Mouse (Mus musculus): ENCODE data around the gene Gstm5.
A peak's percentile ranks its signal among the peaks of the same experiment; 100 is the strongest.
"Not testable (repeated sequence)": the region's sequence is repeated elsewhere in the genome, so short reads cannot be mapped to it uniquely, and the experiment has no call there.

Gene Gstm5

DNA sequence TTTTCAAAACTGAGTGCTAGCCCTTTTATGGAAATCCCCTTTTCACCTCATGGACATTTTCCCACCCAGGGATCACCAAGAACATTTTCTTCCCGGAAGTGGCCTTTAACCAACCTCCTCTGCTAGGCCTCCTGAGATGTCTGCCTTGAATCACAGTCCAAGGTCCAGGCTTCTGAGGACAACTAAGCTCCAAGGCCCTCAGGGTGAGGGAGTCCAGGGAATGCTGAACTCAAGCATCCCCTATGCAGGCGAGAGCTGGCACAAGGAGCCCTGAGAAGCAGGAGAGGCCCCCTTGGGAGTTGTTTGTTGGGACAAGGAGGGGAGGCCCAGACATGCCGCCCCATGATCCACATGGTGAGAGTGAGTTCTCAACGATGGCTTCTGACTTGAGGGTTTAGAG, 25.7 kb upstream of the Gstm5 start:
- DNase-seq (ENCODE audit: extremely low read depth, insufficient read length, low spot score): no peak

DNA sequence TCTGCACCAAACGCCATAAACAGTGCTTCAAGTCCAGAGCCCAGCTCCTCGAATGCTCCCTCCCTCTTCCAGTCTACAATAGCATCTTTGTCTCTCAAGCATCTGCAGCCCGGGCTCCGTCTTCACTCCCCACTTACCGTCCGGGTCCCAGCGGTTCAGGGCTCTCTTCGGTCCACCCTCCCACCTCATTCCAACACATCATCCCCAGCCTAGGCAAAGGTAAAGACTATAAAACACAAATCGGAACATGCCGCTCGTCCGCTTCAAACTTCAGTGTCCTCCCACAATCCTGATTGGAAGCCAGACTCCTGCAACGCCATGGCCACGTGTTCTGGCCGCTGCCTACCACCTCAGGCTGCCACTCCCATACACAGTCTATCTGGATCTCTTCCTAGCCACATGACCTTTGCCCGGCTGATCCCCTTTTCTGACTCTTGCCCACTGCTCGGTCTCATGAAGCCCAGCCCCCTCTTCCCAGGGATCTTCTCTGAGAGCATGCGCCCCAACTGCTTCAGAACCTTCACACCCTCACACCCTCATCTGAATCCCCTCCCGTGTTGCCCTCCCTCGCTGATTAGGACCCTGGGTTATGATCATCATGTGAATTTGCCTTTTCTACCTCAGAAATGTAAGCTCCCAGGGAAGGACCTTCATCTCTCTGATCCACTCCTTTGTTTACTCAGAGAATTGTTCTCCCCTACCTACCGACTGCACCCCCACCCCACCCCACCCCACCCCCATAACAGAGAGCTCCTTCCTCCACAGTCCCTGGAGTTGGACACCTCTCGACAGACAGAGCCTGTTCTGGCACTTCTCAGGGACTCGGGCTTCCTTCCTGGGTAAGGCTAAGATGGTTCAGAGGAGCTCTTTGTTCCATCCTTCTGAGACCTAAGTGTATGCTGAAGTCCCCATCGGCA, 22.0 kb upstream of the Gstm5 start:
- no peak for DNase-seq (ENCODE audit: extremely low read depth, insufficient read length, low spot score)

GRCm38 (mm10) chr3:107875231-107875630, 20.4 kb upstream of the Gstm5 start:
- no peak for DNase-seq (ENCODE audit: extremely low read depth, insufficient read length, low spot score)

GRCm38 (mm10) chr3:107877005-107877404, 18.6 kb upstream of the Gstm5 start, which contains the start of gene Eps8l3:
Gene Eps8l3 (plus strand): TSS chr3:107877229.
- DNase-seq (ENCODE audit: extremely low read depth, insufficient read length, low spot score): no peak

GRCm38 (mm10) chr3:107877747-107878736, 17.6 kb upstream of the Gstm5 start:
- no peak for DNase-seq (ENCODE audit: extremely low read depth, insufficient read length, low spot score)

GRCm38 (mm10) chr3:107887674-107888495, 7.7 kb upstream of the Gstm5 start:
- DNase-seq (ENCODE audit: extremely low read depth, insufficient read length, low spot score): peak; percentile 63

- DNase-seq (ENCODE audit: extremely low read depth, insufficient read length, low spot score): not testable (repeated sequence)
These were observed 6.4 kb upstream of the Gstm5 start for GRCm38 (mm10) chr3:107889236-107889635.

DNA sequence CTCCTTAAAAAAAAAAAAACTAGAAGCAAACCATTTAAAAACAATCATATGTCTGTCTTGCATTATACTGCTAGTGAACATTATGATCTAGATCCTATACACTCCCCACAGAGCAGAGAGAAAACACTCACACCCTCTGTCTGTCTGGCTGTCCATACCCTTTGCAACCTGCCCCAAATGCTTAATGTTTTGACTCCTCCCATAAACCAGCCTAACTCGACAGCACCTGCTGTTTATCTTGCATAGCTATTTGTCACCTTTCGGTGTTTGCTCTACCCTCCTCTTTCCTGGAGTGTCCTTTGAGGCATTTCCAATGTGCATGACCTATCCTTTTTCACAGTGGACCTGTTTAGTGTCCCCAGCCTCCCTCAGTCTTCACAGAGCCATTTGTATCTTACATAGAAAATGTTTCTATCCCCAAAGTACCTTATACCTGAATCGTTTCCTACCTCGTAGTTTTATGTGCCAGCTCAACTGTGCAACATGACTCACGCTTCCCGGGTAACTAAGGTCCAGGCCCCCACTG, 364 bp upstream of the Gstm5 start:
- no peak for DNase-seq (ENCODE audit: extremely low read depth, insufficient read length, low spot score)

DNA sequence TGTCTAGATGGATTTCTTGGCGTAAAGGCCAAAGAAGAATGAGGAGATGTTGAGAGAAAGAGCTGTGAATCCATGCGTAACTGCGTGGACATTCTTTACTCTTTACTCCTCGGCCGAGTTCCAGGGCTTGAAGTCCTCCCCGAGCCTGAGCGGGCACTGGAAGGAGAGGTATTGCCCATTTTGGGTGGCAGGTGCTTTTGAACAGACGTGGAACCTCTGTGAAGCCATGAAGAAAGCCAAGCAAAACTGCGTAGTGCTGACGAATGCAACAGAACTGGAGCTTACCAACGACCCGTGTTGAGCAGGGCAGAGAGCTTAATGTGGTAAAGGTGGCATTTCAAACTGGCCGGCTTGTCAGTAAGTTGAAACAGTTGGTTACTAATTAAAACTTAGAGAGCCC, 3.1 kb downstream of the Gstm5 start:
- DNase-seq (ENCODE audit: extremely low read depth, insufficient read length, low spot score): no peak

GRCm38 (mm10) chr3:107900955-107901673, 5.5 kb downstream of the Gstm5 start:
- DNase-seq (ENCODE audit: extremely low read depth, insufficient read length, low spot score): no peak

GRCm38 (mm10) chr3:107905942-107906341, 10.3 kb downstream of the Gstm5 start:
- no peak for DNase-seq (ENCODE audit: extremely low read depth, insufficient read length, low spot score)

DNA sequence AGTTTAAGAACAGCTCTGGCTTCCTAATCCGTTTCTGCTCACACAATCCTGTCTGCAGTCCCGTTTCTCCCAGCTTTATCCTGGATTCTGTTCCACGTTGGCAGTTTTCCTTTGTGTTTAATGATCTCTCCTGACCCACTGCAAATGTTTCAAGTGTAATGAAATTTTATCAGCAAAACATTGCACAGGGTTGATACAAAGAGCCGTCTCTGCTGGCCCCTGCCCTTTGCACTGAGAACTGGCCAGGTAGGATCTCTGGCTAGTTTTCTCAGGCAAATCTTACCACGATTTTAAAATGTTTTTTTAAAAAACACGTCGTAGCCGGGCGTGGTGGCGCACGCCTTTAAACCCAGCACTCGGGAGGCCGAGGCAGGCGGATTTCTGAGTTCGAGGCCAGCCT, 21.1 kb downstream of the Gstm5 start:
- DNase-seq (ENCODE audit: extremely low read depth, insufficient read length, low spot score): no peak

GRCm38 (mm10) chr3:107917097-107917496, 21.5 kb downstream of the Gstm5 start:
- DNase-seq (ENCODE audit: extremely low read depth, insufficient read length, low spot score): no peak

DNA sequence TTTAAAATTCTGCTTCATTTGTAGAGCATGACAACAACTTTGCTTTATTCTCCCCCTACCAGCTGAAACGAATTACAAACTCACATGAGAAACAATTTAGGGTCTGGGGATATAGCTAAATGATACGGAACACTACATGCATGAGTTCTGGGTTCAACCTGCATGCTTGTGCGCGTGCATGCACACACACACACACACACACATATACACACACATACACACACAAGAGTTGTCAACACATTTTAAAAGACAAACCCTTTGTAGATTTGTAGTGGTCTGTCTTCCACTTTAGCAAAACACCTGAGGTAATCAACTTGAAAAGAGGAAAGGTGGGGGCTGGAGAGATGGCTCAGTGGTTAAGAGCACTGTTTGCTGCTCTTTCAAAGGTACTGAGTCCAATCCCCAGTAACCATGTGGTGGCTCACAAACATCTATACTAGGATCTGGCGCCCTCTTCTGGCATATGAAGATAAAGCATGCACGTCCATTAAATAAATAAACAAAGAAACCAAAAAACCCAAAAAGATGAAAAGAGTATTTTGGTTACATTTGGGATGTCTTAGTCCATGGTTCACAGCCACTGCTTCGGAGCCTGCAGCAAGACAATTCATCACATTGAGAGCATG, 22.3 kb downstream of the Gstm5 start:
- no peak for DNase-seq (ENCODE audit: extremely low read depth, insufficient read length, low spot score)

DNA sequence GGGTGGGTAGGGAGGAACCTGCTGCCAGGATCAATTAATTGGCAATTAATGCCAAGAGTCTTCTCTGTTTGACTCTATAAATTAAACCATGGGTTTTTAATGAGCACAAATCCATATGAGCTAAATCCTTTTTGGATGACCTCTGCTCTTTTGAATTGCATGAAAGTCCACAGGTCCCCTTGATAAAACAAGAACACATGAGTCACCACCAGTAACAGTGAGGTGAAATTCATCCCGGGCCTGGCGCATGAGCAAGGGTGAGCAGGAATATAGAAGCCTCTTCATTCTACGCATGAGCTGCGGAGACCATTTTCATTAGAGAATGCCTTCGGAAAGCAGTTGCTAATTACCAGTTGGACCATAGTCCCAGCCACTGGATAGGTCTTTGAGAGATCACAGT, 24.7 kb downstream of the Gstm5 start:
- no peak for DNase-seq (ENCODE audit: extremely low read depth, insufficient read length, low spot score)

- DNase-seq (ENCODE audit: extremely low read depth, insufficient read length, low spot score): no peak
These were observed 29.7 kb downstream of the Gstm5 start for GRCm38 (mm10) chr3:107925335-107925734.

DNA sequence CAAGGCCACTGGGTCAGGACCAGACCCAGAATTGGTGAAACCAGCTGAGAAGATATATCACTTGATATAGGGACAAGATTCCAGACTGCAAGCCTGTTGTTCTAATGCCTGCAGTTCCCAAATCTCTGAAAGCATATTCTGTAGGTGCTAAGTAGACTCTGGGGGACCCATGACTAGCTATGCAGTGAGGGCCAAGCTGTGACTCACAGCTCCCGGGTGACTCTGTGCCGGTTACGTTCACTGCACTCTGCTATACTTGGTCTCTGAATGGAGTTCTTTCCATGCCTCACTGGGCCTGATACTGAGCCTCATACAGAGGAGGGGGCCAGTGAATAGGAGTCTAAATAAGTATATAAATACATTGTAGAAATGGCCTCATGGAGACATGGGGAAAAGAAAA, 32.2 kb downstream of the Gstm5 start:
- no peak for DNase-seq (ENCODE audit: extremely low read depth, insufficient read length, low spot score)

DNA sequence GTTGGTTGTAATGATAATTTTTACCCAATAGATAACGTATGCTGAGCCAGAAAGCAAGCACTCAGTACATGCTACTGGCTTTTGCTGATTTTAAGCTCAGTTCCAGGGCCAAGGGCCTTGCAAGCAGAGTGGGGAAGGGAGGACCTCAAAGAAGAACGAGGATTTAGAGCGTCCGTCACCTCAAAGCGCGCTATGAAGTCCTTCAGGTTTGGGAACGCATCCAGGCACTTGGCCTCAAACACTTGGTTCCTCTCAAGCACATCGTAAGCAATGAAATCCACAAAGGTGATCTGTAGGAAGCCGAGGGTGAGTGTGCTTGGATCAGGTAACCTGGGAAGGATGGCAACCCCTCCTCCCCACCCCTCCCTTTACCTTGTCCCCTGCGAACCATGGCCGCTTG, 33.1 kb downstream of the Gstm5 start:
- no peak for DNase-seq (ENCODE audit: extremely low read depth, insufficient read length, low spot score)

- DNase-seq (ENCODE audit: extremely low read depth, insufficient read length, low spot score): no peak
These were observed 33.6 kb downstream of the Gstm5 start for GRCm38 (mm10) chr3:107929243-107929642.
